Mouse (Mus musculus) lung, adult 10 weeks (tissue): ENCODE measurements around the gene Olfr801. TPM values are rescaled to one million over a fixed set of nuclear protein-coding genes. Genes with fewer than 3 reads are reported as not detected.

Experiments
- polyA plus RNA-seq: library from polyadenylated mRNA; stranded (reverse); fragments of 350-450 nt; fragmentation: Illumina TruSeq; extraction: RNeasy Lipid Tissue Mini Kit (QIAGEN cat#74804); gene quantifications from one replicate; pipeline ENCODE4 v1.2.3, GENCODE M21; 2014; ENCODE audit warnings: low read depth, low replicate concordance; ENCODE audit not compliant: insufficient read depth

Gene Olfr801
- not detected for polyA plus RNA-seq

DNA sequence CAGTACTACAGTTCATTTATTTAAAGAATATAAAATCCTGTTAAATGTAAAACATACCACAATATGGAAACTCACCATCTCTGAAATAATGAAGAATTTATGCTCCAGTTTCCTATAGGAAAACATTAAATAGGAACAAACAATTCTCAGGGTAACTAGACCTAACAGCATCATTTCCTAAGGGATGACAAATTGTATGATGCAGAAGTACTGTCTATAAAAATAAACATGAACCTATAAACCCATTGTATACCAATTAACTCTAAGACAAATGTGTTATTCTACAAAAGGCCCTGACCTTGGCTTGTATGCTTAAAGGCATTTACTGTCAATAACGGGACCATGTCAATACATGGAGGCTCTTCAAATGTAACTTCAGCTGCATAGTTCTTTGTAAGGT lies at the start of gene Olfr801:
Gene Olfr801, minus strand, starts transcription at position 101 of the 400 bp plus-strand sequence.

GRCm38 (mm10) chr10:129702910-129703309 lies 29.2 kb upstream of the Olfr801 start, which contains the start of gene Olfr804:
Olfr804 (plus strand) TSS chr10:129703210.

DNA sequence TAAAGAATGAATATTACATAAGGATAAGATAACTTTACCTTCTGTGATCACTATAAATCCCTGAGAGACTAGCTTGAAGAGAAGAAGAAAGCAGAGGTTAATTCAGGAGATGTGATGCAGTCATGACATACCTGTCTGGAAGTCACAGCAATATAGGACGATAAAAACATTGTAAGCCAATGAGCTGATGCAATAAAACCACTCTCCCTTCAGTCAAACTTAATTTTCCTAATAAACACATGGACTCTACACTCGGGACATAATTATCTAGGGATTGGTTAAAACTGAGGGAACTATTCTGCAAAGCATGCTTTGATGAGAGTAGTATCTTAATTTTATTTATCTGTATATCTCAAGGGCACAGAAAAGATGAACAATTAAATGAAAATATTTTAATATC lies 20.5 kb upstream of the Olfr801 start, which contains the start of gene Olfr803:
Gene Olfr803, minus strand, starts transcription at position 101 of the 400 bp plus-strand sequence.

GRCm38 (mm10) chr10:129688069-129688468 lies 14.4 kb upstream of the Olfr801 start, which contains the start of gene Olfr802:
Olfr802 (minus strand) TSS chr10:129688169.

GRCm38 (mm10) chr10:129657394-129657793 lies 16.3 kb downstream of the Olfr801 start, which contains the start of gene Olfr800:
Olfr800 (plus strand) TSS chr10:129657694.

DNA sequence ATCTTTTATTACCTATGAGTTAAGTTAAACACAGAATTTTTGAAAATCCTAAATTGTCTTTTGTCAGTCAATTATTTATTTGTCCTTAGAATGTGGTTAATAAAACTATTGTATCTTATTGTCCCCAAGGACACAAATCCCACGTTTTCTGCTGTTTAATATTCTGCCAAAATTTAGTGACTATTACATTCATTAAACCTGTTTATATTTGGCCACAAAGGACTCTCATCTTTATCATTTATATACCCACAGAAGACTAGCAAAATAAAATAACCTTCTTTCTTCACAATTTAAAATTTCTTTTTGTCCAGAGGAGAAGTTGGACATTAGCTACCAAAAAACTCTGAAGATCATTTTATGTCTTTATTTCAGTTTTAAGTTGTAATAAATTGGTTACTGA lies 36.5 kb downstream of the Olfr801 start, which contains the start of gene Olfr799:
Gene Olfr799, plus strand, starts transcription at position 301 of the 400 bp plus-strand sequence.

GRCm38 (mm10) chr10:129627834-129628233 lies 45.8 kb downstream of the Olfr801 start, which contains the start of gene Olfr798:
Olfr798 (minus strand) TSS chr10:129627934.

Other genes starting within 250 kb of the Olfr801 start
- not detected for gene Olfr786, start 246.6 kb downstream of the Olfr801 start, polyA plus RNA-seq
- gene Olfr787, start 212.0 kb downstream of the Olfr801 start, polyA plus RNA-seq: not detected
- not detected for gene Olfr788, start 202.9 kb downstream of the Olfr801 start, polyA plus RNA-seq
- gene Olfr789, start 189.1 kb downstream of the Olfr801 start, polyA plus RNA-seq: not detected
- not detected for gene Olfr790, start 175.4 kb downstream of the Olfr801 start, polyA plus RNA-seq
- not detected for gene Olfr791, start 152.1 kb downstream of the Olfr801 start, polyA plus RNA-seq
- gene Olfr792, start 134.7 kb downstream of the Olfr801 start, polyA plus RNA-seq: not detected
- gene Olfr794, start 106.2 kb downstream of the Olfr801 start, polyA plus RNA-seq: not detected
- gene Olfr796, start 61.3 kb downstream of the Olfr801 start, polyA plus RNA-seq: not detected
- not detected for gene Olfr798, start 45.9 kb downstream of the Olfr801 start, polyA plus RNA-seq
- gene Olfr799, start 36.4 kb downstream of the Olfr801 start, polyA plus RNA-seq: not detected
- not detected for gene Olfr800, start 16.2 kb downstream of the Olfr801 start, polyA plus RNA-seq
- not detected for gene Olfr802, start 14.3 kb upstream of the Olfr801 start, polyA plus RNA-seq
- gene Olfr803, start 20.4 kb upstream of the Olfr801 start, polyA plus RNA-seq: not detected
- not detected for gene Olfr804, start 29.3 kb upstream of the Olfr801 start, polyA plus RNA-seq
- not detected for gene Olfr805, start 55.5 kb upstream of the Olfr801 start, polyA plus RNA-seq
- not detected for gene Olfr806, start 68.1 kb upstream of the Olfr801 start, polyA plus RNA-seq
- gene Olfr807, start 83.9 kb upstream of the Olfr801 start, polyA plus RNA-seq: not detected
- not detected for gene Olfr808, start 91.6 kb upstream of the Olfr801 start, polyA plus RNA-seq
- not detected for gene Olfr809, start 100.8 kb upstream of the Olfr801 start, polyA plus RNA-seq
- gene Olfr810, start 121.1 kb upstream of the Olfr801 start, polyA plus RNA-seq: not detected
- not detected for gene Olfr811, start 130.5 kb upstream of the Olfr801 start, polyA plus RNA-seq
- not detected for gene Olfr812, start 172.2 kb upstream of the Olfr801 start, polyA plus RNA-seq
- gene Olfr813, start 181.5 kb upstream of the Olfr801 start, polyA plus RNA-seq: not detected
- not detected for gene Olfr814, start 206.0 kb upstream of the Olfr801 start, polyA plus RNA-seq
- gene Olfr815, start 232.0 kb upstream of the Olfr801 start, polyA plus RNA-seq: not detected
- not detected for gene Olfr816, start 241.7 kb upstream of the Olfr801 start, polyA plus RNA-seq